Mouse (Mus musculus) lung, postnatal 0 days (tissue): Measurements from ENCODE around the gene F11r.

Source experiments
- CTCF ChIP-seq: IDR thresholded peaks from 2 replicates; pipeline ENCODE4 v1.5.1; 2016; ENCODE audit warnings: antibody characterized with exemption, mild to moderate bottlenecking
- EP300 ChIP-seq: IDR thresholded peaks from 2 replicates; pipeline ENCODE4 v1.6.1; 2016; ENCODE audit warnings: antibody characterized with exemption, mild to moderate bottlenecking, control low read depth

- TF ChIP-seq CTCF (no peak), EP300 (no peak)
These were observed 14.7 kb upstream of the F11r start for GRCm38 (mm10) chr1:171422504-171423095.
